ENCODE assay signal across 10 mouse cellular contexts in the genomic region with DNA sequence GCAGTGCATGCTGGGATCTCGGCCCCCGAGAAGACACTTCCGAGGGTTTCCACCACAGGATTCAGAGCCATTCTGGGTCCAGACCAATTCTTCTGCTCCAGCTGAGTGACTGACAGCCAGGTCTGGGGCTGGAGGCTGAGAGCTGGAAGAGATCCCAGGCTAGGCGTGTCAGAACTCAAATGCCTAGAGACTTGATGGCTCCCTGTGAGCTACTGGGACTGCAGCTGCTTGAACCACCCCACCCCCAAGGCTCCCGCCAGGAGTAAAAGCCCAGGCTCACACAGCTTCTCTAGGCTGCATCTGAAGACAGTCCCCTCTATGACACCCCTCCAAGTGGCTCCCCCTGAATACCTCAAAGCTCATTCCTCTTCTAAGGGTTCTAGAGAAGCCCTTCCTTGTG. TPM values are rescaled to one million over a fixed set of nuclear protein-coding genes. Genes with fewer than 3 reads are reported as not detected.
DNase-seq lines count a peak whose midpoint lies in the region; ATAC-seq and TF ChIP-seq lines count a peak whose summit lies in the region.
"Had no signal": no experiment of that assay in that cellular context is flagged by ENCODE, and none has a peak within 500 bp of the region (broad histone marks: within the 10 kb centered on the region; RNA-seq: fewer than 3 reads in every experiment).

No protein-coding gene starts in this region.

- H3K27me3 ChIP-seq in heart, embryonic 11.5 days (ENCODE audit: control insufficient read depth, insufficient read depth, low read length): 0 out of 2 replicates have a peak, but pooled peaks cover 3% of the 10 kb centered on the region
- H3K27me3 ChIP-seq in embryonic facial prominence, embryonic 14.5 days (replicated peaks; ENCODE audit: control insufficient read depth, insufficient read depth, low read length): no peaks in the 10 kb centered on the region
- H3K27me3 ChIP-seq in heart, embryonic 15.5 days: peaks cover 5% of the 10 kb centered on the region; the same call in 1 of the 2 replicates

- no peaks in the 10 kb centered on the region for H3K9me3 ChIP-seq in heart, embryonic 11.5 days (replicated peaks; ENCODE audit: control insufficient read depth, low read length)
- no peaks in the 10 kb centered on the region for H3K9me3 ChIP-seq in embryonic facial prominence, embryonic 14.5 days (ENCODE audit: control insufficient read depth, low read length)
- no peaks in the 10 kb centered on the region for H3K9me3 ChIP-seq in heart, embryonic 15.5 days (replicated peaks)

- H3K4me3 ChIP-seq in heart, embryonic 11.5 days (ENCODE audit: low read depth, low read length): no peak overlapping the region
- no peak overlapping the region for H3K4me3 ChIP-seq in embryonic facial prominence, embryonic 14.5 days (ENCODE audit: low read depth, low read length)
- H3K4me3 ChIP-seq in heart, embryonic 15.5 days: no peak overlapping the region
- no peak overlapping the region for H3K4me3 ChIP-seq in layer of hippocampus, adult 2 months

- no peak overlapping the region for H3K9ac ChIP-seq in heart, embryonic 11.5 days (ENCODE audit: low read depth, low read length)
- no peak overlapping the region for H3K9ac ChIP-seq in embryonic facial prominence, embryonic 14.5 days (ENCODE audit: low read depth, low read length)
- no peak overlapping the region for H3K9ac ChIP-seq in heart, embryonic 15.5 days

- no peak overlapping the region for H3K4me2 ChIP-seq in heart, embryonic 11.5 days
- H3K4me2 ChIP-seq in embryonic facial prominence, embryonic 14.5 days (ENCODE audit: low read depth, low read length): no peak overlapping the region
- H3K4me2 ChIP-seq in heart, embryonic 15.5 days: no peak overlapping the region

- ATAC-seq in heart, embryonic 11.5 days (replicated peaks; ENCODE audit: insufficient number of reproducible peaks, low FRiP score, low TSS enrichment): no peak
- peak; percentile 88 for ATAC-seq in embryonic facial prominence, embryonic 14.5 days (ENCODE audit: low read depth)
- ATAC-seq in heart, embryonic 15.5 days (replicated peaks; ENCODE audit: insufficient number of reproducible peaks, insufficient read depth, low FRiP score, low read depth): peak; percentile 83

- 0 out of 2 replicates have a peak, but pooled peaks cover 5% of the 10 kb centered on the region for H3K4me1 ChIP-seq in heart, embryonic 11.5 days (ENCODE audit: control insufficient read depth, insufficient read depth, low read length)
- H3K4me1 ChIP-seq in embryonic facial prominence, embryonic 14.5 days (ENCODE audit: control insufficient read depth, insufficient read depth, low read length): peaks cover 14% of the 10 kb centered on the region; the same call in 1 of the 2 replicates
- peaks cover 23% of the 10 kb centered on the region for H3K4me1 ChIP-seq in heart, embryonic 15.5 days (replicated peaks)

- DNase-seq in heart, adult 18-20 months: peak; percentile 80 to 89
- peak; percentile 94 for DNase-seq in embryonic facial prominence, embryonic 14.5 days (ENCODE audit: low spot score)
- peak; percentile 58 to 64 for DNase-seq in layer of hippocampus, adult 2 months (ENCODE audit: low spot score in 2 of 2)
- peak; percentile 70 to 87 for DNase-seq in lung, postnatal 4 days
- DNase-seq in spleen, postnatal 14 days (ENCODE audit: low spot score in 2 of 2): no peak
- no peak for DNase-seq in spleen, postnatal 4 days (ENCODE audit: low spot score in 2 of 2)

- TF ChIP-seq CTCF in layer of hippocampus, adult 2 months (conservative IDR thresholded peaks at IDR 0.05): no peak

- no peaks in the 10 kb centered on the region for H3K36me3 ChIP-seq in heart, embryonic 11.5 days (ENCODE audit: control insufficient read depth, insufficient read depth, low read length)
- H3K36me3 ChIP-seq in embryonic facial prominence, embryonic 14.5 days (ENCODE audit: control insufficient read depth, insufficient read depth, low read length): no peaks in the 10 kb centered on the region
- no peaks in the 10 kb centered on the region for H3K36me3 ChIP-seq in heart, embryonic 15.5 days

- H3K27ac ChIP-seq in heart, embryonic 11.5 days (ENCODE audit: low read depth, low read length): no peak overlapping the region
- H3K27ac ChIP-seq in embryonic facial prominence, embryonic 14.5 days (replicated peaks; ENCODE audit: low read depth, low read length): peak overlapping the region; percentile 54
- peak overlapping the region; percentile 32; the same call in 1 of the 2 replicates for H3K27ac ChIP-seq in heart, embryonic 15.5 days
- no peak overlapping the region for H3K27ac ChIP-seq in layer of hippocampus, adult 2 months

- 39% methylated on average over 5 of the region's 5 CpGs for WGBS in heart, embryonic 11.5 days (ENCODE audit: insufficient replicate concordance)
- 19% methylated on average over 5 of the region's 5 CpGs for WGBS in embryonic facial prominence, embryonic 14.5 days
- 18% methylated on average over 5 of the region's 5 CpGs for WGBS in heart, embryonic 15.5 days

RNA-seq across cellular contexts. Expression of a gene that starts 42.0 kb away (rescaled TPM):
- total RNA-seq in heart, adult 18-20 months (2021): under 1 TPM; 0.13 to 0.15 TPM
- polyA plus RNA-seq in heart, embryonic 11.5 days (2014; fragmentation: Nextera tagmentation; extraction: Ambion mirVana): not detected in 2 replicates
- 1.2 and 1.5 TPM in 2 replicates for polyA plus RNA-seq in embryonic facial prominence, embryonic 14.5 days (2014; fragmentation: Nextera tagmentation; extraction: Ambion mirVana)
- 0.03 and 0.22 TPM in 2 replicates for polyA plus RNA-seq in heart, embryonic 15.5 days (2015; fragmentation: Nextera tagmentation; extraction: Ambion mirVana)
- total RNA-seq in layer of hippocampus, adult 2 months (2021): under 1 TPM; 0.25 to 0.61 TPM
- polyA plus RNA-seq: neural tube, embryonic 14.5 days had no signal

RNA-seq across cellular contexts. Expression of a gene that starts 44.6 kb away (rescaled TPM):
- 100 to 1,000 TPM; 264 to 308 TPM for total RNA-seq in heart, adult 18-20 months (2021)
- polyA plus RNA-seq in heart, embryonic 11.5 days (2014; fragmentation: Nextera tagmentation; extraction: Ambion mirVana): 1,182 and 1,259 TPM in 2 replicates
- 2,713 and 3,340 TPM in 2 replicates for polyA plus RNA-seq in embryonic facial prominence, embryonic 14.5 days (2014; fragmentation: Nextera tagmentation; extraction: Ambion mirVana)
- 1,914 and 2,149 TPM in 2 replicates for polyA plus RNA-seq in heart, embryonic 15.5 days (2015; fragmentation: Nextera tagmentation; extraction: Ambion mirVana)
- 100 to 1,000 TPM; 274 to 288 TPM for total RNA-seq in layer of hippocampus, adult 2 months (2021)
- total RNA-seq: MEL had no signal

Comparison
In these comparisons a context has a peak if more than half of its experiments do, and no peak if none do; other contexts are left out.
1. H3K27ac ChIP-seq: peak in embryonic facial prominence, embryonic 14.5 days (single experiment) and heart, embryonic 15.5 days (single experiment); none in heart, embryonic 11.5 days (single experiment) and layer of hippocampus, adult 2 months (single experiment).
2. DNase-seq: peak in heart, adult 18-20 months (2 of 2), embryonic facial prominence, embryonic 14.5 days (single experiment), layer of hippocampus, adult 2 months (2 of 2) and lung, postnatal 4 days (2 of 2); none in spleen, postnatal 14 days (0 of 2) and spleen, postnatal 4 days (0 of 2).